Mouse (Mus musculus) spleen, postnatal 4 days (tissue): Measurements from ENCODE around the gene Pvalb.
A peak's percentile ranks its signal among the peaks of the same experiment; 100 is the strongest.

ENCODE experiments used
- DNase-seq, 2 experiments: peaks; one replicate each; pipeline ENCODE4 v3.0.0; 2022; ENCODE audit warnings: low spot score in 2 of 2

The Pvalb gene

DNA sequence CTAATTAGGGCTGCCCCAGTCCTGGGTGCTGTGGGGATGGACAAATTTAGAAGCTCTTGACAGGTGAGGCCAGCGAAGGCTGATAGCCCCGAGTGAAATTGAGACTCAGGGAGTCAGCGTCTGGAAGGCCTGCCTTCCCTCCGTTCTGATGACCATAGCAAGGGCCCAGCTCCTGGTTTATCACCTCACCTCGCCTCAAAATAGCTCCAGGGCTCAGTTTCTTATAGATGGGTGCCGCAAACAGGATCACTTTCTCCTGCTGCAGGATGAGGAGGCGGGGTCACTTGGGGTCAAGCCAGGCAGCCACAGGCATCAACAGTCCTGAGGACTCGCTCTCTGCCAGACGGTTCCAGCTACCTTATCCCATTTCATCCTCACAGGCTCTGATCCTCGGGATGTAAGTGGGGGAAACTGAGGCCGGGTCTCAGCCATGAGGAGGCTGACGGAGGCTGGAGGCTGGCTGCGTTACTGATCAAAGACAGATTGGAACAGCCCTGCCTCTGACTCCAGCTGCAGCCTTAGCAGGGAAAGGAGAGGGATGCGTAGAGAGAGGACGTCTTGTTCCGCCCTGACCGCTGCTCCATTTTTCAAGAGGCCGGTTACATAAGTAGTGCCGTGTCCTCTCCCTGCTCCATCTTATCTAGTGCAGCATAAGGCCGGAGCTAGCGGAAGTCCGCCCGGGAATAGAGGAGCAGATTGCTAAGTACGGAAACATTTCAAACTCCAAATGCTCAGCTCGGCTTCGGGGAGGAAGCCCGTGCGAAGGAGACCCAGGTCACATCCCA lies 10.9 kb downstream of the Pvalb start:
- DNase-seq, result no peak

DNA sequence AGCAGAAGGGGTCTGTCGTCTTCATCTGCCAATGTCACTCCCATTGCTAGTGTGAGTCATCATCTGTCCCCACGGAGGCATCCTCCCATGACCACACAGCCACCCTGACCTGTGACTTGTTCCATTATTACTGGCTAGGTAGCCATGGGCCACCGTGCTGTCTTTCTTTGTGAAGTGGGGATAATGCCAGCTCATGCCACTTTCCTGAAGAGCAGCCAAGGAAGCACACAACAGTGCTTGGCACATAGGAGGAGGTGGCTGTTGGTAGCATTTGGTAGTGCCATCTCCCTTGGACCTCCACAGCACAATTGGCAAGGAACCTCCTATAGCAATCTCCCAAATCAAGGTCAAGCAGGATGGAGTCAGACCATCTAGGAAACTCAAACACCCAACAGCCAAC lies 11.9 kb downstream of the Pvalb start:
- no peak for DNase-seq

DNA sequence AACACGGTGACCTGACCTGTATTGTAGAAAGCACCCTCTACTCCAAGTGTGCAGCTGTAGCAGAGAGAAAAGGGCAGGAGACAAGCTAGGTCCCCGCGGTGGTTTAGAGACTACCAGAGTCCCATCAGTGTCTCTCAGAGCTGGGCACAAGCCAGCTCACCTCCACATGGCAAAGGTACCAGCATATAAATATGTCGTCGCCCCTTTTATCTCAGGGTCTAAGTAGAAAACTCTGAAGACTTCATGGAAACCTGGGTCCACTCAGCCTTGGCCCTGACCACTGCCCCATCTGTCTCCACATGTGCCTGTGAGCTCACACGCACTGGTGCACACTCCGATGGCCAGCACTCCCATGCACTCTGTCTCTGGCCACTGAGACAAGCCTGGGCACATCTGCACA lies 16.6 kb downstream of the Pvalb start:
- DNase-seq, result no peak

DNA sequence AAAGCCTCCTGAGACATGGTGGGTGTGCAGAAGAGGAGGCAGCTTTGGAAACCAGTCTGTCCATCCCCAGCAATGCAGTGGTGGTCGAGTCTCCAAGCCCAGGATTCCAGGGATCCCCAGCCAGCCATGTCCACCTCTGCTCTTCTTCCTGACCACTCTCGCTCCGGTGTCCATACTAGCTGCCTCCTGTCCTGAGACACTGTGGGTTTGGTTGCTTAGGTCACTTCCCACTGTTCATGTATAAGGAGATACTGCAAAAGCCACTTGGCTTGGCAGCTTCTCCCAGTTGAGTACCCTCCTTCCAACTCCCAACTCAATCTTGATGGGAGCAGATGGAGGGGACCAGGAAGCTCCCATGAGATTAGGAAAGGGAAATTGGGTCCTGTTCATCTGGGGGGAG lies 17.7 kb downstream of the Pvalb start:
- no peak for DNase-seq

DNA sequence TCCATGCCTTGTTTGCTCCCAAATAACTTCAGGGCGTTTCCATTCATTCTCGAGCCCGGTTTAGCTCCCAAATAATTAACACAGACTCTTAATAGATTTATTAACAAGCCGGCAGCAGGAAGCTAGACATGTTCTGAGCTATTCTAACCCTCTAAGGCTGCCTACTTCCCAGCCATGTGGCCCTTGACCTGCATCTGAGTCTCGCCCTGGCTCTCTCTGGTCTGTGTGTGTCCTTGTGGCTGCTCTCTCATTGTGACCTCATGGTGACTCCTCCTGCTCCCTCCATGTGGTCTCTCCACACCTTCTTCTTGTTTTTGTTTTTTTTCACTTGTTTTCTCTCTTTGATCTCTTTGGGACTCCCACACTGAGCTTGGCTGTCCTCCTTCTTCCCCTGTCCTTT lies 19.3 kb downstream of the Pvalb start:
- no peak for DNase-seq

DNA sequence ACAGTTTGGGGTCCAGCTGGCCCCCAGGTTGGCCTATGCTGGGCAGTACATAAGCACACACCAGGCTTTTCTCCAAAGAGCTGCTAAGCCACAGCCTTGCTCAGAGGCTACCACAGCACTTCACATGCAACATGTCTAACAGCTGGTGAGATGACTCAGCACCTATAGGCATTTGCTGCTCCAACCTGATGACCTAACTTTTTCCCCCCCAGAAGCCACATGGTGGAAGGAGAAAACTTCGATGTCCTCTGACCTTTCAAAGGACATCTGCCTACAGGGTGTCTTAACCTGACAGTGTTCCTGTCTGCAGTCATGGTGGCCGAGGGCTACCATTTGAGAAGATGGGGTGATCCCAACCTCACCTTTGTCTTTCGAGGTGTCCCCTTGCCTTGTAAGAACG lies 20.6 kb downstream of the Pvalb start:
- no peak for DNase-seq

DNA sequence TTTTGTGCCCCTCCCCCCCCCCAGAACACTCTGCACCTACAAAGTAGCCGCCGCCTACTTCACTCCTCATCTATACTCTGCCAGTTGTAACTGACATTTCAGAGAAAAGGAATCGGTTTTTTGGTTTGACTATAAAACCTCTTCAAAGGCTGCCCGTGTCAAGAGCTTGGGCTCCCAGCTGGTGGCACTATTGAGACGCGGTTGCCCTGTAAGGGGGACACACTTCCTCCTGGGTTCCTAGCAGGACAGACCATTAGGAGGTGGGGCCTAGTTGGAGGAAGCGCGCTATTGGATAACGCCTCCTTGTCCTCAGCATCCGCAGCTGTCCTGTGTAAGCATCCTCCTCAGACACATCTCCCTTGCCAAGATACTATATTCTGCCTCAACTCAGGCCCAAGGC lies 21.3 kb downstream of the Pvalb start:
- DNase-seq, result peak in 1 of 2 experiments; percentile 43

DNA sequence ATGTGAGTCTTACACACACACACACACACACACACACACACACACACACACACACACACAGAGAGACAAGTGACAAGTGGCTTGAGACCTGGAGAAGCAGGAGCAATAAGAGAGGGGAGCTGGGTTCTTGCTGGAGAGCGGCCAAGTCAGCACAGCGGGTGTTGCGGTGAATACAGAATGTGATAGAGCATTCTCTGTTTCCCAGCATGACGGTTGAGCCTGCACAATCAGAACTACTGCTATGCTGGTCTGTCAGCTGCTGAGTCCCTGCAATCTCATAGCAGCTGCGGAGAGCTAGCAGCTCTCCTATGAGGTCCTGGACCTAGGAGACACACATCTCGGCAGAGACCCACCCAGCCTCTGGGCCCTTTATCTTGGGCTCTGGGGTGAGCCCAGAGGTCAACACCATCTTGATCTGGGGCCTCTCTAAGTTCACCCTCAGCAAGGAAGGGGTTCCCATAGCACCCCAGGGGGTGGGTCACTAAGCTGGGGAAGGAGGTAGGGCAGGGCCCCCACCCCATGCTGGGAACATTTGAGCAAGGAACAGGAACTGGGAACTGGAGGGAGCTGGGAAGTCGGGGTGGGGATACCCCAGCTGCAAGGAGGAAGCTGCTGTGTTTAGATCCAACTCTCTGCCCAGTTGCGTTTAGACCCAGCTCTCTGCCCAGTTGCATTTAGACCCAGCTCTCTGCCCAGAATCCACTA lies 24.3 kb downstream of the Pvalb start:
- DNase-seq, result no peak

DNA sequence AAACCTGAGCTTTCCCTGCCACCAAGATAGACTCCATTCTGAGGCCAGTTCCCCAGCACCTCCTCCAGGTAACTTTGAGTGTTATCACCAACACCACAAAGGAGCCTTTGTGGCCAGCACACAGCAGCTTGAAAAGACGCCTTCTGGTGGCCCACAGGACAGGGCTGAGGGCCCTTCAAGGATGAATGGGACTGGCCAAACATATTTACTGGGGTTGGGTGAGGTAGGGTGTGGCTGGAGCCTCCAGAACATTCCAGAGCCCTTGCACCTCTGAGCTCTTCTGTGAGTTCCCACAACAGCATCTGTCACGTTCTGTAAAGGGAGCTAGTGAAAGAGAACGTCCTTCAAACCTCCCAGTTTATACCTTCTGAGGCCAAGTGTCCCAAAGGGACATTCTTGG lies 26.4 kb downstream of the Pvalb start:
- no peak for DNase-seq

DNA sequence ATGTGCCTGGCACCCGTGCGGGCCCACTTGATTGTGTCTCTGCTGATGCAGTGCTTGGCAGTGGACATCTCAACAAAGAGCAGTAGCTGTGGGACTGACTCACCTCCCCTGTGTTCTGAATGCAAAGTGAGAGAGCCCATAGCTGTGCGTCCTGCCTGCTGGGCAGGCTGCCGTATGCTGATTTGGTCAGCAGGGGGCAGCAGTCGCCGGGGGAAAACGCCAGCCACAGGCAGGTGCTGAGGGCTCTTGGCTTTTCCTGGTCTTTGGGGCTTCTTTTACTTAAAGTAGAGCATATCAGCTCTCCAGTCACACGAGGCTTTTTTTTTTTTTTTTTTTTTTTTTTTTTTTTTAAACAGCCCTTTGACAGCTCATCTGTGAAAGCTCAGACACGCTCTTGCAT lies 27.8 kb downstream of the Pvalb start:
- DNase-seq, result peak; percentile 74 to 92

DNA sequence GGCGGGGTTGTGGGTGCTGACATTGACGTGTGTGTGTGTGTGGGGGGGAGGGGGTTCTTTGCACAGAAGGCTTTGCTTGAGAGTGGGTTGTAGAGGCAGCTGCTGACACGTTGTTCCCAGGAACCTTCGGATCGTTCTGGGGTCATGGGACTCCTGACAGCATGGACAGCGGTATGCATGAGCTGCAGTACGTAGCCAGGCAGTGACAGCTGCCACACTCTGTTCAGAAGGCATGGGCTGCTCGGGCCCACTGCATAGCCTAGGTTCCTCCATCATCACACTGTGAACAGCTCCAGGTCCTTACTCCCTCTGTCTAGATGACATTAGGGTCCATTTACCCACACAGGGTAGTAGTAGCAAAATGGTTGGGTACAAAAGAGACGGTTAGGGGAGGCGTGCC lies 28.9 kb downstream of the Pvalb start:
- no peak for DNase-seq

DNA sequence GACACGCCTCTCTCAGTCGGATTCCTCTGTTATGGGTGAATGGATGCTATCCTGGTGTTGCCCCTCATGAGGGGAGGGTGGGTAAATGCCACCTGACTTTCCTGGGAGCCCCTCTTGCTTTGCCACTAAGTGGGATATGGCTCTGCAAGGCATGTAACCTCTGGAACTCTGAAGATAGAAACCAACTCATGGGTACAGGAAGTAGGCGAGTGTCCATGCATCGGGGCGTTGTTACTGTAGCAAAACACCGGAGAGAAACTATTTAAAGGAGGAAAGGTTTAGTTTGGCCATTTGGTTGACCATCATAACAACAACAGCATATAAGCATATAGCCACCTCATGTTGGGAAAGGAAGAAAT lies 31.3 kb downstream of the Pvalb start:
- DNase-seq, result no peak

DNA sequence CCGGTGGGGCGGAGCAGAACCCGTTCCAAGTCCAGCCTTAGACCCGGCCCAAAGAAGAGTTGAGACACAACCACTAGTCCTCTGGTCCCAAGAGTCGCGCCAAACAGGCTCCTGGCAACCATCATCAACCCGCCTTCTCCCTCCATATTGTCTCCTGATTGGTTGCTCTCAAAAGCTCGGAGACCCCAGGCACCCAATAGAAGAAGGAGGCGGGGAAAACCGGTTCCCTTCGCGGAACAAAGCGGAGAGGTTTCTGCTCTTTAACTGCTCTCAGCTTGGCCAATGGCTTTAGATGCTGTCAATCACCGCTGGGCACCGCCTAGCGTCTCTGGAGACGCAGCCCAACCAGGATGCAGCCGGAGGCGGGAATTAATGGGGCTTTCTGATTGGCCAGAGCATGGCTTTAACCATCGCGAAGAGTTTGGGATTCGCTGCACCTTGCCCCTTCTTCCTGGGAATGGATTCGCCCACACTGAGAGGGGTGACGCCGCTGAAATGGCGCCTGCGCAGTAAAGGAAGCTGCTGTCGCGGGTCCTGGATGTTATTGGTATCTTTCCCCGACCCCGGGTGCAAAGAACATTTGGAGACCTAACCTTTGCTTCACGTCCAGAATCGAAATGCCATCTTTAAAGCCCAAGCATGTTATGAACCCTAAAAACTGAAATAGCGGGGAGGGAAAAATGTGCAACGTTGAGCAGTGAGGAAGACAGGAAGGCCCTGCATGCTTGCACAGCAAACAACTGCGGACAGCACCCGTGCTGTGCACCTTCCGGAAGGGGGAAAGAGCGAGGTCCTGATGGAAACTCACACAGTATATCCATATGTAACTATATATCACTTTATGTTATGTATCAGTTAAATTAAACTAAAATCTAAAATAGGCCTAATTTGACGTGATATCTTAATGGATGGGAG lies 32.0 kb downstream of the Pvalb start, which contains the start of gene Ift27:
Gene Ift27 (minus strand): TSS at position 136 of the 915 bp plus-strand sequence.
- DNase-seq, result peak; percentile 93 to 95

DNA sequence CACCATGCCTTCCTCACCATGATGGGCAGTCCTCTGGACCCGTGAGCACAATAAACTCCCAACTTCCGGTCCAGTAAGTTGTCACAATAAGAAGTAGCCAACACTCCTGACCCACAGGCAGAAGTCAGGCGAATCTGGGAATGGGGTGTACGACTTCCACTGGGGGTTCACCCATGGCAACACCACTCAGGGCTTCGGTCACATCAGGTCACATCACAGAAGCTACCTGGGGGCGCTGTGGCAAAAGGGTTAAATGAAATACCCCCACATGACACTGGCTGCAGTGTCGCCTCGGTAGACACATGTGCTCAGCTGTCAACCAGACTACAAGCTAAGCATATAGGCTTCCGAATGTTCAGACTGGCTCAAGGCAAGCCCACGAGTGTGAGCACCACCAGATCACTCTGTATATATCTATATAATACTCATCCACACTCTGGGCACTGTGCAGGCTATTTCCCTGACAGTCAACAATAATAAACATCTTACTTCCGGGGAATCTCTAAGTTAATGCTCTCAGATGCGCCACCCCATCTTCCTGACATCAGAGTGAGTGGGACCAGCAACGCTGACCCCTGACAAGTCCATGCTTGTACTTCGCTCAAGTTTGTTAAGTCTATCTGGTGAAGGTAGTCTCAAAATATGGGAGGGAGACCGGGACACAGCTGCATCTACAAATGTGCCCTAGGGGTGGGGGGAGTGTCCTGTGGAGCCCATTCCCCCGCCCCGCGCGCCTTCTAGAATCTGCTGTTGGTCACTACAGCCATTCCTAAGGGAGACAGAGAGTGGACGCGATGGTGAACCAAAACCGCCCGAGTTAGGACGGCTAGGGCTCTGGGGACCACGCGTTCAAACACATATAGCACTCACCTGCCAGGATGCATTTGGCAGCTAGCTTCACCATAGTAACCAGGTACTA lies 33.0 kb downstream of the Pvalb start:
- DNase-seq, result no peak

DNA sequence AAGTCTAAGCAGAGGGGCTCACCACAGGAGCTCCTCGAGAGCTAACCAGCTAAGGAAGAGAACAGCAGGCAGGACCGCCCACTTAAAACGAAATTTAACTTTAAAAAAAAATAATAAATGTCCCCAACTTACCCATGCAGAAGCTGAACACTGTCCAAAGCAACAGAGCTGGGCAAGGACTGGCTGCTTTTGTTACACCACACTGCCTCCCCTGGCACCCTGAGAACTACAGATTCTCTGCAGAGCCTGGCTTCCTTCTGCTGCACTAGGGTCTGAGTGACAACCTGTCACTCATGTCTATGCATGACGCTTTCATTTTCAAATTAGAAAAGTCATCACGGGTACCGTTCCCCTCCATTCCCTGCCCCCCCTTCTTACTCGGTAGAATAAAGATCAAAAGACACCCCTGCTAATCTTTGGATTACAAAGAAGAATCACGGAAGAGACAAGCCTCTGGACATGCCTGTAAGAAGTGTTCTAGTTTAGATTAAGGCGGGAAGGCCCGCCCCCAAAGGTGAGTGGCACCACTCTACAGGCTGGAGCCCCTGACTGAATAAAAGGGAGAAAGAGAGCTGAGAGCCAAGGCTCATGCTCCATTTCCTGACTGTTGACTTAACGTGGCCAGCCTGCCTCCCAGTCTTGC lies 33.8 kb downstream of the Pvalb start:
- peak in 1 of 2 experiments; percentile 40 for DNase-seq

DNA sequence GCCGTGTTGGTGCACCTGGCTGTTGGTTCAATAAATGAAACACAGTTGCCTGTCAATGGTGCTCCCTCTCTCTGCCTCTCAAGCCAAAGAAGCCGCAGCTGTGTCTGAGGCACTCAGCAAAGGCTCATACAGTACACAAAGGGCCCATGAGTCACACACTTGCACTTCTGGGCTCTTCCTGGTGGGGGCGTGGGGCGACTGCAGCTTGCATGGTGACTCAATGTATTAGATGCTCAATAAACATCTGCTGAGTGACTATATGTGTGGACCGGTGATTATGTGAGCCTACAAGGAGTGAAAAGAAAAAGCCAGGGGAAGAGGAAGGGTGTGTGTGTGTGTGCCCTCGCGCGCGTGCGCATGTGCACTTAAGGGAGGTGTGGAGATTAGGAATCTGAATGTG lies 34.5 kb downstream of the Pvalb start:
- peak in 1 of 2 experiments; percentile 36 for DNase-seq

DNA sequence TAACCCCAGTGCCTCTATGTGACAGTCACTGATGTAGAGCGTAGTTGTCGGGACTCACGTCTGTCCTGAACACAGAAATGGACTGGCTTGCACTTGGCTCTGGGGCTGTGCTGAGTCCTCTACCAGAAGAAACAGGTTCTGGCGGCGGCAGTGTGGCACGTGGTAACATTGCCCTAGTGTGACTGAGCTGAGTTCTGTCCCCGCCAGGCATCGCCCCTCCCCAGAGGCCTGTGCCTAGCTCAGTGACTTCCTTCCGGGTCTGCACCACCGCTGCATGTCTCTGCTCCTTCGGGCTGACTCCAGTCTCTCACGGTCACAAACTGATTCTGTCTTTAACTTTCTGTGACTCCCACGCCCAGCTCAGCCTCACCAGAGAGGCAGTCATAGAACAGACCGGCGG lies 35.5 kb downstream of the Pvalb start:
- peak; percentile 57 to 74 for DNase-seq

DNA sequence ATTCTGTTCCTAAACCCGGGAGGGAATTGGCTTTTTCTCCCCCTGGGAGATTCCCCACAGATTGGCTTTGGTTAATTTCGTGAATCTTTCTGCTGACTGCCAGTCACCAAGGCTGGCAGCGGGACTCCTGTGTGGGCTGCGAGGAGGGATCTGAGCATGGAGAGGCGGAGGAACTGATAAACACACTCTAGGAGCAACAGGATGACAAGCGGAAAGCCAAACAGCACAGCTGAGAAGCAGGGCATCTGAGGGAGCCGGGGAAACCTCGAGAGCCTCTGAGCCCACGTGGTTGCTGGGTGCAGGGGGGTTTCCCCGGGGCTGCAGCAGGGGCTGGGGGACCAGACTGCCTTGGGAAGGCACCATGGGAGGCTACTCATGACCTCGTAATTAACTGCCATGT lies 36.6 kb downstream of the Pvalb start:
- DNase-seq, result no peak

DNA sequence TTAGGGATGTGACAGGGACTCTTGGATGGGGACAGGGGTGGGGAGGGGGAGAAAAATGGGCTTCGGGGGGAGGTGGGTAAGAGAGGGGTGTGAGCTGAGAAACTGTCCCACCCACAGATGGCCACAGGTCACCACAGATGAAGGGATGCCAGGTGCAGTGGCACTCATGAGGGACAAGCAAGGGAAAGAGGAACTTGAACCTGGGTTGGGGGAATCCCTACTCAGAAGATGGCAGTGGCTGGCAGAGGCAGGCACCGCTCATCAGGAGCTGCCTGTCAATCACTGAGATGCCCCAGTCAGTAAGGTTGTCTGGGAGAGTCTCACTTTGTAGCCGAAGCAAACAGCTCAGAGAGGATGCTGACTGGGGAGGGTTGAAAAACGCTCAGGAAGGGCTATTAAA lies 40.9 kb downstream of the Pvalb start:
- peak in 1 of 2 experiments; percentile 31 for DNase-seq

DNA sequence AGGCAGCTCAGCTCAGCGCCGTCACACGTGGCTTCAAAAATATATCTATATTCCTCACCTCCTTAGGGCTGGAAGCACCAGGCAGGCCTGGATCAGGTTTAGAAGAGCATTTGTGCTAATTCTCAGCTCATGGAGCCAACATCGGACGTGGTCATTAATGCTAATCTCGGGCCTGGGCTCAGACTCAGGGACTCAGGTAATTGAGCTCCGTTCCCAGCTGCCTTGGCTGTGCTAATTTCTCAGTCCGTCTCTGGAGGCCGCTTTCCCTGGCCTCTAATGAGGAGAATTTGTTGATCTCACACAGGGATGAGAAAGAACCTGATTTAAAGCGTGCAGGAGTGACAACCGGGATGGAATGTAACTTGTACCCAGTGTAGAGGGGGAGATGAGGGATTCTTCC lies 41.7 kb downstream of the Pvalb start:
- no peak for DNase-seq

DNA sequence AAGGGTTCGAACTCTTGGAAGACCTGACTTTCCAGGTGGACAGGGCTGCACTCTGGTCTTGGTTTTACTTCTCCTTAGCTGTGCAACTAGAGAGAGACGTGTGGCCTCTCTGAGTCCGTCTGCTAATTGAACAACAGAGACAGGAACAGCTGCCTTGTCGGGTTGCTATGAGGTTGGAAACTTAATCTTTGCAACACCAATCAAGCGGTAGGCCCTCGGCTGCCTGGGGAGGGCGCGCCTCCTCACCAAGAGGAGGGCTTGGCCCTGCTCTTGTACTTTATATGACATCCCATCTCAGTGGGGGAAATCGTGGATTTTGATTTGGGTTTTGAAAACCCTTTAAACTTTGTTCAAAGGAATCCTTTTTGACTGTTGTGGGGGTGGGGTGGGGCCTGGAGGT lies 44.3 kb downstream of the Pvalb start:
- DNase-seq, result no peak
